Mouse (Mus musculus) layer of hippocampus, adult 9-10 months (tissue): Measurements from ENCODE around the gene Dmtf1.
"Not testable (repeated sequence)": the region's sequence is repeated elsewhere in the genome, so short reads cannot be mapped to it uniquely, and the experiment has no call there.

Source experiments
- DNase-seq: peaks from one replicate; pipeline ENCODE4 v3.0.0; 2022; ENCODE audit warnings: low spot score

Dmtf1 gene

DNA sequence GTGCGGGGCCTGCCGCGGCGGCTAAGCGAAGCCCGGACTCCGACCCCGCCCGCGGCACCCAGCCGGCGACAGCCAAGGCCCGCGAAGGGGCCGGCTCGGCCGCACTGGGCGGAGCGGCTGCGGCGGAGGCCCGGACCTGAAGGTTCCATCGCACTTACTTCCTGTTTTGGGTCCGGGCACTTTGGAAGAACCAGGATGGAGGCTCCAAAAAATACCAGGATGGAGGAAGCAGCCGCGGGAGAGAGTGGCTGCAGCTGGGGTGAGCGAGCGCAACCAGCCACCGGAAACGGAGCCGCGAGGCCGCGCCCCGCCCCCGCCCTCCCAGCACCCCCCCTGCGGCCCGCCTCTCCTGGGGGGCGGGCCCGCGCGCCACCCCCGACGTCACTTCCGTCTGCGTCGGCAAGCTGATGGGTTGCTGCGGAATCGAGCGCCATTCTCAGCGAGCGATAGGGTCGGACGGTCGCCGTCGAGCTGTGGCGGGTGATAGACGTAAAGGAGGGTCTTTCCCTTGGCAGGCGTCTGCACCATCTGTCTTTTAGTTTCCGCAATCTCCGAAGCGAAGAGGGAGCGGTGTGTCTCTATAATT lies at the start of gene Dmtf1:
TSS of gene Dmtf1 (minus strand) at position 321 of the 586 bp plus-strand sequence.
- peak; percentile 80 for DNase-seq

DNA sequence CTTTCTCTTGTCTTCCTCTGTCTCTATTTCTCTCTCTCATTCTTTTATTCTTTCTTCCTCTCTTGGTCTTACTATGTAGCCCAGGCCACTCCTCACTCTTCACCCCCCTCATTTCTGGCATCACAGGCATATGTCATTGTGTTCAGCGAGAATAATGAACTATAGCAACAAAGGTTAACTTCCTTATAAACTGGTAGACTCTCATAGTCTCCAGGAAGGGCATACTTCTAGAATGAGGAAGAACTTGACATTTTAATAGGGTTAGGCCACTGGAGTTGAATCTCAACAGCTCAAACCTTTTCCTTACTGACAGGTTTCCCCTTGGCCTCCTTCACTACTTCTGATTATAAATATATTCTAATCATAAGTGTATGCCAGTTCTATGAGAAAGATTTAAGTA lies 24.9 kb upstream of the Dmtf1 start:
- no peak for DNase-seq

GRCm38 (mm10) chr5:9173295-9173694 lies 11.7 kb upstream of the Dmtf1 start:
- DNase-seq: no peak

GRCm38 (mm10) chr5:9169328-9170005 lies 7.9 kb upstream of the Dmtf1 start:
- peak; percentile 57 for DNase-seq

- DNase-seq: no peak
Measured at GRCm38 (mm10) chr5:9166366-9166765, 4.8 kb upstream of the Dmtf1 start.

- not testable (repeated sequence) for DNase-seq
Measured at GRCm38 (mm10) chr5:9165151-9165550, 3.6 kb upstream of the Dmtf1 start.

DNA sequence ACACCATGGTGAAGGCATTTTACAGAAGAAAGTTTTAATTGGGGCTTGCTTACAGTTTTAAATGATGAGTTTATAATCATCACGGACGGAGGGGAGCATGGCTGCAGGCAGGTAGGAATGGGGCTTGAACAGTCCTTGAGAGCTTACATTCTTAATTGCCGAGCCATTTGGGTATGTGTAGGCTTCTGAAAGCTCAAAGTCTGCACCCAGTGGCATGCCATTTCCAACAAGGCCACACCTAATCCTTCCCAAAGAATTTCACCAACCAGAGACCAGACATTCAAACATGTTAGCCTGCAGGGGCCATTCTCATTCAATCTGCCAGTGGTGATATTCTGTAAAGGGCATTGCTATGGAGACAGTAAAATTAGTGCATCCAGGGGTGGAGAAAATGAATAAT lies 1.8 kb upstream of the Dmtf1 start:
- DNase-seq: no peak

- no peak for DNase-seq
Measured at GRCm38 (mm10) chr5:9162088-9162487, 512 bp upstream of the Dmtf1 start.

DNA sequence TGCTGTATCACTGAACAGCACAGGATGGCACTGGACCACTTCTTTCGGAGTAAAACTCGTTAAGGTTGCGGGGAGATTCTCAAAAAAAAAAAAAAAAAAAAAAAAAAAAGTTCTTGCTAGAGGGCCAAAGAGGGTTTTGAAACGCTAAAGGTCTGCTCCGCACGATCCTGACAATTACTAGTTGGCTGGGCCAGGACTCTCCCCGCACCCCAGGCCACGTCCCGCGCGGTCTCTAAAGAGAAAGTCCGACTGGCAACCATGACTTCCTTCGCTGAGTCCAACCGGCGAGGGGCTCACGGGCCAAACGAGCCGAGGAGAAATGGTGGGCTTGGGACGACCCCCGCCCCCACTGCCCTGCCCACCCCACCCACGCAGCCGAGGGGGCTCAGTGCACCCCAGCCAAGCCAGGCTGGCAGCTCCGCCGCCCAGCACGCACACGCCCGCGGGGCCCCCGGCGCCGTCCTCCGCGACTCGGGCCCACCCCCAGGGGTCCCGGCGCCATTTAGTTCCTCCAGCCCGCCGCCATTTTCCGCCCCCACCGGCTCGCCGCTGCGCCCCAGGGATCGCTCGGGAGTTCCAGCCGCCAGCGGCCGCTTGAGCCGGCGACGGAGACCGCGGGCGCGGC lies 633 bp downstream of the Dmtf1 start:
- no peak for DNase-seq

DNA sequence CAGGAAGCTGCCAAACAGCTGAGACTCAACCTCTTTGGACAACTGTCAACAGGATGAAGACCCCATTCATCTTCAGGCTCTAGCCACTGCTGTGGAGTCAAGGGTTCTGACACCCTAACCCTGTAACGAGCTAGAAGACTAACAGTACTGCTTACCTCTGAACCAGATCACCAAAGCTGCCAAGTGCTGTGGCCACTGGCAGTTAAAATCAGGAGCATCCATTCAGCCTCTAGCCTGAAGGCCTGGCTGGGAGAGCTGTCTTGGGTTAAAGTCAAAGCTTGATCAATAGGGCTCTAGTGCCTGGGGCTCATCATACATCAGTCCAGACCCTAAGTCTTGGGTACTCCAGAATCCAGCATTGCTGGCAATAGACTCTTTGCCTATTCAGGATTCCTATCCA lies 4.2 kb downstream of the Dmtf1 start:
- DNase-seq: no peak

DNA sequence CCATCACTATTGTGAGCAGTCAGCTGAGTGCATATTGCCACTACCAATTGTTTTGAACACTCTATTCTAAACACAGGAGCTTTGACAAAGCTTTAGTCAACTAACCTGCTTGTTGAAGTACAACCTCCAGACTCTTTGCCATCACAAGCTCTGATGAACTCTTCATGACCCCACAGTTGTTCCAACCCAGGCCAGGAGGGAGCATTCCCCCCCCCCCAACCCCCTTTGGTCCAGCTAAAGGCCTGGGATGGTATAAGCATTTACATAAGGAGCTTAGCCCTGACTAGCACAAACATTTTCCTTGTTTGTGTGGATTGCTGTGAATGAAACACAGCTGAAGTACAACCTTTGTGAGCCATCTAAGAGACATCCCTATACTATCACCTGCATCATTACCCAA lies 4.8 kb downstream of the Dmtf1 start:
- no peak for DNase-seq

DNA sequence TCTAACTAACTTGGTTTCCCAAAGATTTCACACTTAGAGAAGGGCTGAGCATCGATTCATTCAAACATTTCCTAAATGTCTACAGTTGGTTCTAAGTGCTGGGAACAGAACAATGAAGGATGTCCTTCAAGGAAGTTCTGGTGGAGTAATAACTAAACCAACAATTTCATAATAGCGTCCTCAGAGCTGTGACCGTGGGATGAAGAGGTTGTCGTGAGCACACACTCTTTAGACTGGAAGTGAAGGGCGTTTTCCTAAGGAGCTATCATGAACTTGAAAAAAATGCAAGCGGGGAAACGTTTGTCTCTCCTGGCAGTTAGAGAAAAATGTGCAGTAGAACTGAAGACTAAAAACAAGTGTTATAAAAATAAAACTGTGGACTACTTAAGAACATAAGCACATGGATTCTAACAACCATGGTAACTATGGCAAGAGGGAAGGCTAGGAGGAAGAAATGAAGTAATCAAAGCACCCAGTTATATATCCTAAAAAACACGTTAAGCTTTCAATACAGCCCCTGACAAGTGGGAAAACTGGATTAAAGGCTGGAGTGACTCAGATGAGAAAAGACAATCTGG lies 12.2 kb downstream of the Dmtf1 start:
- no peak for DNase-seq

DNA sequence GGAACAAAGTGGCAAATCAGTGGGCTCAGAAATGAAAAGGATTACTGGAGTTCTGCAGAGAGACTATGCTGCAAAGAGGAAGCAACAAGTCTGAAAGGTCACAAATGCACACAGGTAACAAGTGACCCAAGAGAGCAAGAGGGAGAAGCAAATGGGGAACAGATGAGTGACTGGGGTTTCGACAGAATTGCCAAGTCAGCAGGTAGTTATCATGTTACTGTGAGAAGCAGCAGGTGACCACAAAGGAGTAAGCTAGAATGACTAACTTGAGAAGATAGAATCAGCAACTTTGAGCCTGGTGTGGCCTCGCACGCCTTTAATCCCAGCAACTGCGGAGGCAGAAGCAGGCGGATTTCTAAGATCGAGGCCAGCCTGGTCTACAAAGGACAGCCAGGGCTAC lies 19.2 kb downstream of the Dmtf1 start:
- no peak for DNase-seq

GRCm38 (mm10) chr5:9140724-9141123 lies 20.9 kb downstream of the Dmtf1 start:
- DNase-seq: no peak

- DNase-seq: no peak
Measured at GRCm38 (mm10) chr5:9135588-9135987, 26.0 kb downstream of the Dmtf1 start.

- no peak for DNase-seq
Measured at GRCm38 (mm10) chr5:9131786-9132185, 29.8 kb downstream of the Dmtf1 start.

DNA sequence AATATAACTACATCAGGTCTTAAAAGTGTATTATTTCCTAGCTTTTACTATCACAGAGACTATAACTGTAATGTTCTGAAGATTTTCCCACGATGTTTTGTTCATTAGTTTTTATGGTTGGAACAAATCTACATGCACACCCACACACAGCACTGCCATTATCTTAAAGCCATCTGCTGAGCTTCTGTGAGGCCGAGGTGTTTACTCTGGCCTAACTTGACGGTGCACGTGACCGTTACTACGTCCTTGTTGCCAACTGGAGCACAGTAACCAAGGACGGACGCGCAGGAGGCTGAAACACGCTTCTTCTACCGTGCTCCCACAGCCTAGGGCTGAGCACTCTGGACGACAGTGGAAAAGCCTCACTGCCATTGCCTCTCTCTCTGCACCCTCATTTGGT lies 33.0 kb downstream of the Dmtf1 start:
- DNase-seq: peak; percentile 27

DNA sequence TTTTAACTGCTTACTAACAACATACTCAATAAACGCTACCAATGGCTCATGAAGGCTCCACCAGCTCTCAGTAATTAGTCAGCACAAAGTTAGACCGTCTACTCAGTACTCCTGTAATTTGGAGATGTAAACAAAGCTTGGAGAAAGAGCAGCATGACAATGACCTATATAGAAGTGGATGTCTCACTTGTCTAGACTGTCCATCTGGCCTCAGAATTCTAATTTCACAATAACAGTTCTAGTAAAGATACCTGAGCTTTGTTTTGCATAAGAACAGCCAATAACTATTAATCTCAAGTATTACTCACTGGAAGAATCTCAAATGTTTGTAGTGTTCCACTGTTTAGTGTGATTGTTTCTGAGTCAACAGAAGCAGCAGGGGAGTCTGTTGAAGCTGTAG lies 37.4 kb downstream of the Dmtf1 start:
- no peak for DNase-seq

GRCm38 (mm10) chr5:9114162-9114561 lies 47.4 kb downstream of the Dmtf1 start:
- no peak for DNase-seq

GRCm38 (mm10) chr5:9111759-9112158 lies 49.8 kb downstream of the Dmtf1 start:
- no peak for DNase-seq

- no peak for DNase-seq
Measured at GRCm38 (mm10) chr5:9111285-9111684, 50.3 kb downstream of the Dmtf1 start.

- DNase-seq: no peak
Measured at GRCm38 (mm10) chr5:9109582-9109981, 52.0 kb downstream of the Dmtf1 start.

DNA sequence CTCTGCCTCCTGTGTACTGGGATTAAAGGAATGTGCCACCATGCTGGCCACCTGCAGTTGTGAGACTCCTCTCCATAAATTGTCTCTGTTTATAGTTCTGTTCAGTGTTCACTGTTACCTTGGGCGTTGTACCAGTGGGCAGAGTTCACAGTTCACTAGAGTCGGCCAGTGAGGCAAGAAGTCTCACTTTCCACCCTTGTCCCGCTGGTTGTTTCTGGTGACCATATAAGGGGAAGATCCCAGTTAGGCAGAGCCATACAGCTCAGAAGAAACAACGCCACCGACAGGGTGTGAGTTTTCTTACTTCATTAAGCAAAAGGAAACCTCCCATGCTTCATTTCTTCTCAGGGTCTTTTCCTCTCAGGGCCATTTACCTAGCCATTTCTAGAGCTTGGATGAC lies 53.1 kb downstream of the Dmtf1 start:
- no peak for DNase-seq
